Mouse (Mus musculus): ENCODE results near the gene Tmed4.

Tmed4 gene

DNA sequence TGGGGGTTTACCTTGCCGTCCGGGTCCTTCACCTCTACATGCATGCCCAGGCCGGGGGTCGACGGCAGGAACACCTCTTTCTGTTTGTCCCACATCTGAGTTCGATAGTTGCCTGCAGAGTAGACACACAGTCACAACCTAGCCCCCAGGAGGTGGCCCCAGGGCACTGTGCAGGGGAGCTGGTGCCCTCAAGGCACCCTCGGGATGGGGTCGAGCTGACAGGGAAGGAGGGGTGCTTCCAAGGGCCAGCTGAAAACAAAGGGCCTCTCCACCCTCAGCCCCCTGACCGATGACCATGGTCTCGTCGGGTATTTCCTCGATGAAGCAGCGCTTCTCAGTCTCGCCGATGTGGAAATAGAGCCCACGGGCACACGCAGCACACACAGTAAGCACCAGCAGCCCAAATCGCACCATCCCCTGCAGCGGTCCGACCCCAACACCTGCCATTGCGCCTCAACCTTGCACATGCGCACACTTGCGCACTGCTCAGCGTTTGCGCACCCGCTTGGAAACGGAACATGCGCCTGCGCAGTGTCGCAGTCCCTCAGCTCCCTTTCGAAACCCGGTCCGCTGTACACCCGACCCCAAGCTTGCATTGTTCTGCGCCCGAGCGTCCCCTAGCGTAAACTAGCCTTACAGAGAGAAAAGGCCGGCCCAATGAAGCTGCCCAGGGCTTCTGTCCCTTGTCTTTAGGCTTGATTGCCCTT lies at the start of gene Tmed4:
Gene Tmed4 (minus strand): TSS at position 484 of the 707 bp plus-strand sequence.
- DNase-seq (ENCODE audit: low spot score), result peak; percentile 99

DNA sequence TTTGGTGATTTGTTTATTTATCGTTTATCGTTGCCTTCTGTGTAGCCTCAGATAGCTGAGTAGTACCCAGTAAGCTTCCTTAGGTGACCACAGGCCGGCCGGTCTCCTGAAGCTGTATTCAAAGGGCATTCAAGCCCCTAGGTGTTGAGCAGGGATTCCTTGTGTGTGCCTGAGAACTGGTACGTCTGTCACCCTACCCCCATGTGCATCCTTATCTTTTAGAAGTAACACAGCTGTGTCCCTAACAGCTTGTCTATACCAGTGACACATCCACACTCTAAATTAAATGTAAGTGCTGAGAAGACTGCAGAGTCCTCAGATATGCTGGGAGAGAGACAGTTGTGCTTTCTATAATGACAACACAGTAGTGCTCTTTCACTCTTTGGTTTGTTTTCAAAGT lies 48.7 kb upstream of the Tmed4 start:
- DNase-seq (ENCODE audit: low spot score), result no peak

- DNase-seq (ENCODE audit: low spot score), result no peak
These were observed 47.4 kb upstream of the Tmed4 start for GRCm38 (mm10) chr11:6322086-6322485.

- no peak for DNase-seq (ENCODE audit: low spot score)
These were observed 44.7 kb upstream of the Tmed4 start for GRCm38 (mm10) chr11:6319374-6319773.

DNA sequence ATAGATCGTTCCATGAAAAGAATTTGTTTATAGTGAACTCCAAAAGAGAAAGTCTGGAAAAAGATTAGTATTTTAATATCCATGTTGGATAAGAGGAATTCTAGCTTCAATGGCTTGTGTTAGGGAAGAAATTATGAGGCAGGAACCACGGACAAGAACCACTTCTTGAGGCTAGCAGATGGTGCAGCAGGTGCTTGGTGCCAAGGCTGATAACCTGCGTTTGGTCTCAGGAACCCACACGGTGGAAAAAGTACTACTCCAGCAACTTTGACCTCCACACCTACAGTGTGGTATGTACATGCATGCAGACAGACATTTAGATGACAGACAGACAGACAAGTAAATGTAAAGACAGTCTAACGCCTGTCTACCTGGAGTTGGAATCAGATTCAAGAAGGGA lies 43.9 kb upstream of the Tmed4 start:
- no peak for DNase-seq (ENCODE audit: low spot score)

GRCm38 (mm10) chr11:6316821-6317220 lies 42.2 kb upstream of the Tmed4 start:
- no peak for DNase-seq (ENCODE audit: low spot score)

- DNase-seq (ENCODE audit: low spot score), result no peak
These were observed 39.3 kb upstream of the Tmed4 start for GRCm38 (mm10) chr11:6313874-6314406.

GRCm38 (mm10) chr11:6308181-6308580 lies 33.5 kb upstream of the Tmed4 start:
- DNase-seq (ENCODE audit: low spot score), result no peak

DNA sequence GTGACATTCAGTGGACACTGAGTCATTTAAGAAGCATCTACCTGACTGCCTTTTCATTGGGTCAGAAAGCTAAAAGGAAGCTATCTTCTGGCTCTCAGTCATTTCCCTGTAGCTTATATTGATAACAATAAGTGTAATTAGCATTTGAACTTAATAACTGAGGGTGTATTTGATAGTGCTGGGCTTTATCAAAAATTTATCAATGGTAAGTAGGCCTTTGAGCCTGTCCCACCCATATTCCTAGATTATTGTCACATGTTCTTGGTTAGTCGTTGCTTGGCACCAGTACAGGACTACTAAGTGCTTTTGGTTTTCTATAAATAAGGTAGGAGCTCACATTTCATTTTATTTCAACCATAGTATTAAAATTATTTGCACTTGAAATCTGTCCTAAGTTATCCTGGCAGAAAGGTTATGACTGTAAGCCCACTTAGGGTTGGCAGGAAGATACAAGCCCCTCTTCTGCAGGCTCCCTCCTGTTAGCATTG lies 31.3 kb upstream of the Tmed4 start:
- no peak for DNase-seq (ENCODE audit: low spot score)

DNA sequence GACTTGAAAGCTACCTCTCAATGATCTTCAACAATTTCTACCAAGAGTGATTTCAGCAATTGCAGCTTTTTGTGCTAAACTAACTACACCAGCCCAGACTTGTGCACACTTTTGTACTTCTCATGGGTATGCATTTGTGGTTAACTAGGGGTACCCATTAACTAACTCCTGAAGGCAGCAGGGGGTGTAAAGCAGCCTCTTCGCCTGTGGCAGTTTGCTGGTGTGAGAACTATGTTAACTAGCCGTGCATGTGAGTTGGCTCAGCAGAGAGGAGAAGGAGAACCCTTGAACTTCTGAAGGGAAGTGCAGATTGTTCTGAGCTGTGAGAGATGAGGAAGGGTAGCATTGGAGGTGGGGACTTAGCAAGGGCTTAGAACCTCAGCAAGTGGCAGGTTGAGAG lies 28.1 kb upstream of the Tmed4 start:
- no peak for DNase-seq (ENCODE audit: low spot score)

DNA sequence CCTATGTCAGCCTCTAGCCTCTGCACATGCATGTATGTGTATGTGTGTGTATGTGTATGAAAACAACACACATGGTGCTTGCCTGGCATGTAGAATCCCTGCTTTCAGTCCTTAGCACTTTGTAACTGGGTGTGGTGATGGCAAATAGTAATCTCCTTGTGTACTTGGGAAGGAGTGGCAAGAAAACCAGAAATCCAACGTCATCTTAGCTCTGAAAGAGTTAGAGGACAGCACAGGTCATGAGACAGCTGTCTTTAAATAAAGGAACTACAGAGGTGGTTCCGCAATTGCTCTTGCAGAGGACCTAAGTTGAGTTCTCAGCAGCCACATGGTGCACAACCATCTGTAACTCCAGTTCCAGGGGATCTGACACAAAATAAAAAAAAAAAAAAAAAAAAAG lies 24.8 kb upstream of the Tmed4 start:
- DNase-seq (ENCODE audit: low spot score), result no peak

- DNase-seq (ENCODE audit: low spot score), result no peak
These were observed 21.4 kb upstream of the Tmed4 start for GRCm38 (mm10) chr11:6296077-6296476.

DNA sequence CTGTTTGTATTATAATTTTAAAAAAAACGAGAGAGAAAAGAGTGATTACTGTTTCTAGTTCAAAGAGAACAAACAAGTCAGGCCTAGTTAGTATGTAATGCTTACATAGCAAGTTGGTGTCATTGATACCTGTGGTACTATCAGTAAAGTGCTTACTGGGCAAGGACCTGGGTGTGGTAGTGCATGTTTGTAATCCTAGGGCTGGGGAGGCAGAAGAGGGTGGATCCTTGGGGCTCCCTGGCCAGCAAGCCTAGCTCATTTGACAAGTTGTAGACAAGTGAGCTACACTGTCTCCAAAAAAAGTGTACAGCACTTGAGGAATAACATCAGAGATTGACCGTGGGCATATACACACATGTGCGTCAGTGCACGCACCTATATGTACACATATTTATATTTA lies 20.0 kb upstream of the Tmed4 start:
- DNase-seq (ENCODE audit: low spot score), result no peak

DNA sequence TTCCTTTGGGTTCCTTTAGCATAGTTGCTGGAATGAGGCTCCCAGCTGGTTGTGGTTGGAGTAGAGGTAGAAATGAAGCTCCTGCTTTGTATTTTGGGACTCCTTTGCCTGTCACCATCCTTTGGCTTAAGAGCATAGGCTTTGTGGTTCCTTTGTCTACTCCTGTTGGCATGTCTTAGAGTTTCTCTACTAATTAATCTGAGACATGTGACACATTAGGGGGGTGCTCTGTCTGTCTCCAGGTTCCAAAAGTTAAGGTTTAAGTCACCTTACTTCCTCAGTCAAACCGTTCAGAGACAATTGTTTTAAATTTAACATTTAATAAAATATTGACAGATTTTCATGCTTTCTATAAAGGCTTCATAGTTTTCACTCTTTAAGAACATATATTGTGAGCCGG lies 18.9 kb upstream of the Tmed4 start:
- DNase-seq (ENCODE audit: low spot score), result no peak

GRCm38 (mm10) chr11:6292988-6293349 lies 18.3 kb upstream of the Tmed4 start:
- DNase-seq (ENCODE audit: low spot score), result no peak

- peak; percentile 59 for DNase-seq (ENCODE audit: low spot score)
These were observed 17.7 kb upstream of the Tmed4 start for GRCm38 (mm10) chr11:6292116-6292987.

DNA sequence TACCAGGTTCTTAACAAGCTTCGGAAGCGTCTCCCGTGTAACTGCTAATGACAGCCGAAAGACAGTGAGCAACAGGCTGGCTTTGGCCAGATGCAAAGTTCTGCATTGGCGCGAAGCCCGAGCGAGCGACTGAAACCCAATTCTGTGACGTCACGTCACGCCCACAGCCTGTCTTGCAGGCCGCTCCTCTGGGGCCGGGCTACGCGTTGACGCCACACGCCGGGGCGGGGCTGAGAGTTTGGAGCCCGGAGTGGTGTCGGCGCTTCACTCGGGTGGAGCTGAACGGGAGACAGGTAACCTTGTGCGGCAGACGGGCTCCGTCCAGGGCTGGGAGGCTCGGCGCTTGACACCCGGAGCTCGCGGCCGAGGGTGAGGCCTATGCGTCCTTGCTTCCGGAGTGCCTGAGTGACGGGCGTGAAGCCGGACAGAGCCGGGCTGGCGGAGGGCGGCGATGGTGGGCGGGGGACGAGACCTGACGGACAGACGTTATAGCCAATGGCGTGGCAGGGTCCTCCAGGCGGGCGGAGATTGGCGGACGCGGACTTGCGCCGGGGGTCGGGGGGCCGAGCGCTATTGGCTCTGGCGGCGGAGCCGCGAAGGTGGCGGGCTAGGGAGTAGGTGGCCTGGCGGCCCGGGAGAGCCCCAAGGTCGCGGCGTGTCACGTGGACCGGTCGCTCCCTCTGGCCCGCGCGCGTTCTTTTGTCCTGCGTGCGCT lies 16.9 kb upstream of the Tmed4 start, which contains the start of gene Ogdh:
Gene Ogdh (plus strand): TSS at position 233 of the 715 bp plus-strand sequence.
- DNase-seq (ENCODE audit: low spot score), result peak; percentile 99

GRCm38 (mm10) chr11:6290883-6291282 lies 16.2 kb upstream of the Tmed4 start:
- DNase-seq (ENCODE audit: low spot score), result no peak

DNA sequence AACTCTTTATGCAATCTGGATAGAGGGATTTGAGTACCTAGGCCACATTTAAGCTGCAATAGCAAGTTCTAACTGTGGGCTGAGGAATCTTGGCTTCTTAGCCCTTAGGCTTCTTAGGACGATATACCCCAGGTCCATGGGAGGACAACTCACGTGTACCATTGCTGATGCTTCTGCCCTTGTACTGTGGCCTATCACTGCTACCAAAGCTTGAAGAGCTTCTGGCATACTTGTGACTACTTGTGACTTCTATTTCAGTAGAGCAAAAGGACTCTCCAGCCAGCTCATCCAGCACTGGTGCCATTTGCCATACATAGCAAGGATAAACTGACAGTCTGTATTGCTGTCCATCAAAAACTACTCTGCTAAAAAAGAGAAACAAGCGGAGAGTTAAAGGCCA lies 15.5 kb upstream of the Tmed4 start:
- DNase-seq (ENCODE audit: low spot score), result no peak

DNA sequence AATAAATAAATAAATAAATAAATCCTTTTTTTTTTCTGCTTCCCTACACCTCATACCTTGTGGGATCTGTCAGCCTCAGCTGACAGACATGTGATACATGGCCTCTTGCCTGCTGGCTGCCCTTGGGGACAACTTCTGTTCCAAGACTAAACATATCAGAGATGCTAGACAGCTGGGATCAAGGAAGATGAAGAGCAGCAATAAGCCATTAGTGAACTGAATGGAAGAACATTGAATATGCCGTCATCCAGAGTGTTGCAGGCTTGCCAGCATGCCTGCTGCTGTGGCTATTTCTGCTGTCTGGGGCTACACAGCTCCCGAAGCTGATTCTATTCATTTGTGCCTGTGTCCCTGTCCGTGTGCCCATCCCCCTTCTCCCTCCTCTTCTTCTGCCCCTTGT lies 8.3 kb upstream of the Tmed4 start:
- DNase-seq (ENCODE audit: low spot score), result no peak

DNA sequence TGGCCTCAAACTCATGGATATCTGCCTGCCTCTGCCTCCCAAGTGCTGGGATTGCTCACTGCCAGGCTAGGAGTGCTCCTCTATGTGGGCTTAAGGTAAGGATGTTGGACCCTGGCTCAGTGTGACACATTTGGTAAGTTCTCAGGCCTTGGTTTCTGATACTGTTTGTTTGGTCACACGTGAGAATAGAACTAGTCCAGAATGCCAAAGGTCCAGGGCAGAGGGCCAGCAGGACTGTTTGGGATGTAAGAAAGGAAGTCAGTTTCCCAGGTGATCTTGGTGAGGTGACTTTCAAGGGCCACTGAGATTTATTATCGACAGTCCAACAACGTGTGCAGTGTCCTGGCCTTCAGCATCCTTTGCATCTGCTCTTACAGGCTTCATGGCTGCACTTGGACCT lies 1.8 kb upstream of the Tmed4 start:
- DNase-seq (ENCODE audit: low spot score), result no peak

DNA sequence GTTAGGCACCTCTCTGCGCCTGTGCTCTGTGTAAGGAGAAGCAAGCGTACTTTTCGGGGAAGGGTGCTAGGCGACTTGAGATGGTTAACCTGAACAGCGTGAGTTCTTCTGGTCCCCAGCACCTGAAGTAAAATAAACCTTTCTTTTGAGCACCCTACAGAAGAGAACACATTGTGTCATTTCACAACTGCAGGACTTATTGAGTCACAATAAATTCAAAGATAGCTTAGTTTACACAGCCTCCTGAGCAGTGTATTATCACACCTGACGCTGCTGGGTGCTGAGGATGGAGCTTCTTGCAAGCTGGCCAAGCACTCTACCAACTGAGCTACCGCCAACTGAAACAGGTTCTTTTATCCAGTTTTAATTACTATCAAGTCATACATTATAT lies 419 bp upstream of the Tmed4 start:
- no peak for DNase-seq (ENCODE audit: low spot score)

Data from testis, postnatal 10 days (tissue).